Mouse (Mus musculus): ENCODE measurements around the gene 6430550D23Rik.

- TF ChIP-seq CTCF (conservative IDR thresholded peaks at IDR 0.05; ENCODE audit: low read length) (no peak), POU5F1 (IDR thresholded peaks at IDR 0.05; ENCODE audit: borderline replicate concordance, low read length) (no peak)
Observed at GRCm38 (mm10) chr2:155985776-155986175, 22.0 kb downstream of the 6430550D23Rik start.

Data from E14TG2a.4 (cell line).